Mouse (Mus musculus) lung, embryonic 16.5 days (tissue): ENCODE results near the gene Foxj3. TPM values are rescaled to one million over a fixed set of nuclear protein-coding genes. Genes with fewer than 3 reads are reported as not detected.

Experiments
- ATAC-seq: fragments of 200-750 bp; cut with Nextera tagmentation; 2 replicates; pipeline ENCODE4 v1.8.0; 2017; ENCODE audit warnings: low read depth, mild to moderate bottlenecking, moderate library complexity
- H3K27ac ChIP-seq: fragments of 300-500 bp; sonication (generic); 2 replicates; pipeline ENCODE4 v1.5.1; 2014; ENCODE audit warnings: mild to moderate bottlenecking, control low read depth, low read length
- H3K27me3 ChIP-seq: fragments of 300-500 bp; sonication (generic); 2 replicates; pipeline ENCODE4 v1.6.1; 2014; ENCODE audit warnings: low read depth, low read length, mixed read lengths; ENCODE audit not compliant: control insufficient read depth, insufficient read depth
- H3K36me3 ChIP-seq: fragments of 300-500 bp; sonication (generic); 2 replicates; pipeline ENCODE4 v1.6.1; 2014; ENCODE audit warnings: low read length; ENCODE audit not compliant: control insufficient read depth, insufficient read depth
- H3K4me1 ChIP-seq: fragments of 300-500 bp; sonication (generic); replicated peaks from 2 replicates; pipeline ENCODE4 v1.6.1; 2014; ENCODE audit warnings: low read length, mixed read lengths; ENCODE audit not compliant: control insufficient read depth, insufficient read depth
- H3K4me2 ChIP-seq: fragments of 300-500 bp; sonication (generic); 2 replicates; pipeline ENCODE4 v1.6.1; 2014; ENCODE audit warnings: low read depth, low read length, control low read depth
- H3K4me3 ChIP-seq: fragments of 300-500 bp; sonication (generic); 2 replicates; pipeline ENCODE4 v1.5.1; 2014; ENCODE audit warnings: mild to moderate bottlenecking, low read length, control low read depth
- H3K9ac ChIP-seq: fragments of 300-500 bp; sonication (generic); 2 replicates; pipeline ENCODE4 v1.6.1; 2014; ENCODE audit warnings: low read length, control low read depth
- H3K9me3 ChIP-seq: fragments of 300-500 bp; sonication (generic); 2 replicates; pipeline ENCODE4 v1.6.1; 2016; ENCODE audit warnings: low read length; ENCODE audit not compliant: control insufficient read depth
- WGBS: fragments of 180-500 bp; shearing (Covaris S2); extraction: QIAGEN DNeasy Blood & Tissue Kit; methylation state at CpG from one replicate; pipeline ENCODE4 v1.1.7; 2014; 5-methylcytosine and 5-hydroxymethylcytosine counted together
- polyA plus RNA-seq: library from polyadenylated mRNA; unstranded; fragments of >200 nt; fragmentation: Nextera tagmentation; extraction: Ambion mirVana; gene quantifications from 2 replicates; pipeline ENCODE4 v1.2.1, GENCODE M21; 2015

The Foxj3 gene
- polyA plus RNA-seq, 1 experiment from 2014 or later: 24.1 TPM

GRCm38 (mm10) chr4:119550864-119551263 is 14.1 kb downstream of the Foxj3 start:
- no peaks in the 10 kb centered on the region for H3K27me3 ChIP-seq
- no peaks in the 10 kb centered on the region for H3K9me3 ChIP-seq
- H3K4me1 ChIP-seq: peaks cover 6% of the 10 kb centered on the region
- no peak for ATAC-seq
- H3K9ac ChIP-seq: no peak overlapping the region
- no peak overlapping the region for H3K27ac ChIP-seq
- H3K36me3 ChIP-seq: no peaks in the 10 kb centered on the region
- WGBS: 43% methylated on average over 1 of the region's 1 CpGs
- H3K4me2 ChIP-seq: no peak overlapping the region
- no peak overlapping the region for H3K4me3 ChIP-seq

DNA sequence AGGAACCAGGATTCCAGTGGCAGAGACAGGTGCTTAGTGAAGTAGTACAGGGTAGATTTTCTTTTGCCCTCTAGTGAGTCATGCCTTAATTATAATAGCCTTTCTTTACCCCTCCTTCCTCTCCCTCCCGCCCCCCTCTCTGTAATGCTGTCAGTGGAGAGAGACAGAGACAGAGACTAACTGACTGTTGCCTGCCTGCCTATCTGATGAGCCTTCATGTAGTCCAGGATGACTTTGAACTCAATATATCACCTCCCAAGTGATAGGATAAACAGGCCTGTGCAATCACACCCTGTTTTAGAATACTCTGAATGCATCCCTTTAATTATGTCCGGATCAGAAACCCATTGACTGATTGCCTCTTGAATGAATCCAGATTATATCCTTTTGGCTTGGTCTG is 18.7 kb downstream of the Foxj3 start:
- H3K27ac ChIP-seq: no peak overlapping the region
- no peak for ATAC-seq
- no peak overlapping the region for H3K4me3 ChIP-seq
- no peak overlapping the region for H3K9ac ChIP-seq
- WGBS: 70% methylated on average over 2 of the region's 2 CpGs
- H3K4me1 ChIP-seq: peaks cover 6% of the 10 kb centered on the region
- no peaks in the 10 kb centered on the region for H3K27me3 ChIP-seq
- no peak overlapping the region for H3K4me2 ChIP-seq
- no peaks in the 10 kb centered on the region for H3K9me3 ChIP-seq
- no peaks in the 10 kb centered on the region for H3K36me3 ChIP-seq

- Histone ChIP-seq H3K4me3 (no peak overlapping the region), H3K4me2 (no peak overlapping the region), H3K4me1 (peaks cover 7% of the 10 kb centered on the region), H3K36me3 (peaks cover 7% of the 10 kb centered on the region; the same call in 1 of the 2 replicates), H3K27me3 (no peaks in the 10 kb centered on the region), H3K27ac (no peak overlapping the region), H3K9ac (no peak overlapping the region), H3K9me3 (0 out of 2 replicates have a peak, but pooled peaks cover 5% of the 10 kb centered on the region)
- ATAC-seq: no peak
Measured at GRCm38 (mm10) chr4:119563136-119563535, 26.3 kb downstream of the Foxj3 start.

- Histone ChIP-seq H3K9ac (no peak overlapping the region), H3K9me3 (0 out of 2 replicates have a peak, but pooled peaks cover 5% of the 10 kb centered on the region), H3K4me2 (no peak overlapping the region), H3K27me3 (no peaks in the 10 kb centered on the region), H3K27ac (no peak overlapping the region), H3K36me3 (peaks cover 7% of the 10 kb centered on the region; the same call in 1 of the 2 replicates), H3K4me3 (no peak overlapping the region), H3K4me1 (peaks cover 7% of the 10 kb centered on the region)
- ATAC-seq: no peak; the same call in 1 of the 2 replicates
- WGBS: 61% methylated on average over 4 of the region's 4 CpGs
Measured at GRCm38 (mm10) chr4:119566322-119566835, 29.6 kb downstream of the Foxj3 start.

GRCm38 (mm10) chr4:119572682-119573081 is 35.9 kb downstream of the Foxj3 start:
- WGBS: 76% methylated on average over 3 of the region's 3 CpGs
- Histone ChIP-seq H3K4me1 (no peaks in the 10 kb centered on the region; the same call in 1 of the 2 replicates), H3K4me2 (no peak overlapping the region), H3K9ac (no peak overlapping the region), H3K36me3 (no peaks in the 10 kb centered on the region), H3K4me3 (no peak overlapping the region), H3K9me3 (no peaks in the 10 kb centered on the region), H3K27me3 (no peaks in the 10 kb centered on the region), H3K27ac (no peak overlapping the region)
- no peak for ATAC-seq

GRCm38 (mm10) chr4:119574504-119574903 is 37.7 kb downstream of the Foxj3 start:
- no peak overlapping the region for H3K4me3 ChIP-seq
- H3K27ac ChIP-seq: no peak overlapping the region
- WGBS: 60% methylated on average over 2 of the region's 2 CpGs
- no peaks in the 10 kb centered on the region; the same call in 1 of the 2 replicates for H3K4me1 ChIP-seq
- H3K27me3 ChIP-seq: no peaks in the 10 kb centered on the region
- no peaks in the 10 kb centered on the region for H3K9me3 ChIP-seq
- no peak overlapping the region for H3K4me2 ChIP-seq
- H3K36me3 ChIP-seq: no peaks in the 10 kb centered on the region
- ATAC-seq: no peak
- H3K9ac ChIP-seq: no peak overlapping the region

GRCm38 (mm10) chr4:119575459-119575858 is 38.7 kb downstream of the Foxj3 start:
- Histone ChIP-seq H3K9me3 (no peaks in the 10 kb centered on the region), H3K4me1 (no peaks in the 10 kb centered on the region; the same call in 1 of the 2 replicates), H3K27me3 (no peaks in the 10 kb centered on the region), H3K36me3 (no peaks in the 10 kb centered on the region), H3K4me3 (no peak overlapping the region), H3K9ac (no peak overlapping the region), H3K4me2 (no peak overlapping the region), H3K27ac (no peak overlapping the region)
- WGBS: 91% methylated on average over 3 of the region's 3 CpGs
- ATAC-seq: no peak

DNA sequence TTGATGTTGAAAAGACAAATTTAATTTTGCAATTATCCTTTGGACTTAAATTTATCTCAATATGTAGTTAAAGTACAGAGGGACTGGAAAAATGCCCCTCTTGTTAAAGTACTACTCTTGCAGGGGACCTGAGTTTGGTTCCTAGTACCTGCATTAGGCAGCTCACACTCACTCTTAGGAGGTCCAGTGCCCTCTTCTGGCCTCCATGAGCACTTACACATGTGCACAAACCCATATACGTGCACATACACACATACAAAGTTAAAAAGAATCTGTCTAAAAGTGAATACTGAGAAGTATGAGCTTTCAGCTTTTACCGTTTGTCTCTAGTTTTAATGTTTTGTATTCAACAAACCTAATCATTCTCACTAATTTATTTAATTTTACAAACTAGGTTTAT is 51.2 kb downstream of the Foxj3 start:
- Histone ChIP-seq H3K4me1 (no peaks in the 10 kb centered on the region), H3K4me2 (no peak overlapping the region), H3K4me3 (no peak overlapping the region), H3K27me3 (no peaks in the 10 kb centered on the region), H3K9ac (no peak overlapping the region), H3K9me3 (no peaks in the 10 kb centered on the region), H3K27ac (no peak overlapping the region), H3K36me3 (peaks cover 18% of the 10 kb centered on the region)
- 97% methylated on average over 2 of the region's 2 CpGs for WGBS
- no peak for ATAC-seq

GRCm38 (mm10) chr4:119589423-119589822 is 52.6 kb downstream of the Foxj3 start:
- H3K9ac ChIP-seq: no peak overlapping the region
- no peaks in the 10 kb centered on the region for H3K9me3 ChIP-seq
- peaks cover 18% of the 10 kb centered on the region for H3K36me3 ChIP-seq
- H3K27me3 ChIP-seq: no peaks in the 10 kb centered on the region
- no peak overlapping the region for H3K4me3 ChIP-seq
- no peak overlapping the region for H3K27ac ChIP-seq
- H3K4me2 ChIP-seq: no peak overlapping the region
- WGBS: 75% methylated on average over 2 of the region's 2 CpGs
- no peak for ATAC-seq
- H3K4me1 ChIP-seq: no peaks in the 10 kb centered on the region

DNA sequence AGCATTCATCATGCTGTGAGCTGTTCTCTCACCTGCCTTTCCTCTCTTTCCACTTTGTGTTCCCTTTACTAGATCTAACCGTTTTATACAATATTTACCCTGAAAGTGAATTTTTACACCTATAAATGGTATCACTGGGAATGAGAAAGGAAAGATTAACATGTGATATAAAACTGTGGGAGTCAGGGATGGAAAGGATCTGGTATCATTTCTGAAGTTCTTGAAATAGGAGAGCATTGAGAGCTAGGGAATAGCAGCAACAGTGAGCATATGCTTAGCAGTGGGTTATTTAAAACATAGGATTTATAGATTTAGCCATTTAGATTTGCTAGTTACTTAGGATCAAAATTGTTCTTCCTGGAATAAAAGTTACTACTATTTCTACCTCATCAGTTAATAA is 53.2 kb downstream of the Foxj3 start:
- no peak for ATAC-seq

More for the DNA sequence above, 53.2 kb downstream of the Foxj3 start:
- no peaks in the 10 kb centered on the region for H3K27me3 ChIP-seq
- 84% methylated on average over 1 of the region's 1 CpGs for WGBS
- no peak overlapping the region for H3K9ac ChIP-seq
- H3K4me3 ChIP-seq: no peak overlapping the region
- no peaks in the 10 kb centered on the region for H3K4me1 ChIP-seq
- H3K4me2 ChIP-seq: no peak overlapping the region
- H3K36me3 ChIP-seq: peaks cover 18% of the 10 kb centered on the region
- H3K9me3 ChIP-seq: no peaks in the 10 kb centered on the region
- H3K27ac ChIP-seq: no peak overlapping the region
